Mouse (Mus musculus): Measurements from ENCODE around the gene Pim3.

Gene Pim3

GRCm38 (mm10) chr15:88881253-88882044 lies 19.5 kb downstream of the Pim3 start:
- DNase-seq (ENCODE audit: low read depth in 2 of 2, low spot score in 2 of 2): no peak

DNA sequence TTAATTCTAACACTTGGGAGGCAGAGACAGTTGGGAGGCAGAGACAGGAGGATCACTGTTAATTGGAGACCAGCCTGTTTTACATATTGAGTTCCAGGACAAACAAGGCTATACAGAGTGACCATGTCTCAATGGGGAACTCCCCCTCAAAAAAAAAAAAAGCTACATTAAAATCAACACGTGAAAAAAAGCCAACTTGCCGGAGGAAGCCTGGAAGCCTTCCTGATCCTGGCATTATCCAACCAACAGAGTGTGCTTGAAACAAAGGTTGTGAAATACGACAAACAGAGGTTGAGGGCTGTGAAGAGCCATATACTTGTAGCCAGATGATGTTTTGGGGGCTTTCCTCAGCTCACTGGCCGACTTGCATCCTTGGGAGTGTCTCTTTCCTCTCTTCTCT lies 20.9 kb downstream of the Pim3 start:
- DNase-seq (ENCODE audit: low read depth in 2 of 2, low spot score in 2 of 2): no peak

- no peak for DNase-seq (ENCODE audit: low read depth in 2 of 2, low spot score in 2 of 2)
Observed at GRCm38 (mm10) chr15:88883342-88883741, 21.4 kb downstream of the Pim3 start.

DNA sequence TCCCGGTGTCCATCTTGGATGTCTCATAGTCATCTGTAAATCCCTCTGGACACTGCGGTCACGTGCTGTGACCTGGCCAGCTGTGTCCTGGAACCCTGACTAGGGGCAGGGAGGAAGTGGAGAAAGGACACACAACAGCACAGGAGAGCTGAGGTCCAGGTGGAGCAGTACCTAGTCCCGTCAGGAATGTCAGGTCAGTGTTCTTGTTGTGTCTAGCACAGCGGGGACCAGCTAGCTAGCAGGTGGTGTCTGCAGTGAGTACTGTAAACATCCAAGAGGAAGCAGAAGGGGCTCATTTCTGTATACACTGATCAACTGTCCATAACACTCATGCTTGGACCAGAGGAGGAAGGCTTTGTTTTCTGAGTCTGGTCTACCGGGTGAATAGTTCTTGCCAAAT lies 23.4 kb downstream of the Pim3 start:
- DNase-seq (ENCODE audit: low read depth in 2 of 2, low spot score in 2 of 2): no peak

- no peak for DNase-seq (ENCODE audit: low read depth in 2 of 2, low spot score in 2 of 2)
Observed at GRCm38 (mm10) chr15:88889032-88889431, 27.0 kb downstream of the Pim3 start.

DNA sequence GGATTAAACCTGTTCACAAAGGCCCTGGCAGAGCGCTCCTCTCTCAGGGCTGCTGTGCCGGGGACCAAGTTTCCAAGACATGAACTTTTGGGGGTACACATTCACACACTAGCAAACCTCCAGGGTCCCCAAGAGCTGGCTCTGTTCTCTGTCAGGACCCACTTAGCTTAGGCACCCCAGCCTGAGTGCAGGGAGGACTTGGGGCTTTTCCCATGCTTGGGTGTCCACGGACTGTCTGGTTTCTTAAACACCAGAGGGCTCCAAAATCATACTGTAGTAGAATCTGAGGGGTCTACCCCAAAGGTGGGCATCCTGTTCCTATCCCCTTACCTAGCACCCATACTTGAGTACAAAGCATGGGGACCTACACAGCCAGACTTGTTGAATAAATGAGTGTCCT lies 28.0 kb downstream of the Pim3 start:
- no peak for DNase-seq (ENCODE audit: low read depth in 2 of 2, low spot score in 2 of 2)

DNA sequence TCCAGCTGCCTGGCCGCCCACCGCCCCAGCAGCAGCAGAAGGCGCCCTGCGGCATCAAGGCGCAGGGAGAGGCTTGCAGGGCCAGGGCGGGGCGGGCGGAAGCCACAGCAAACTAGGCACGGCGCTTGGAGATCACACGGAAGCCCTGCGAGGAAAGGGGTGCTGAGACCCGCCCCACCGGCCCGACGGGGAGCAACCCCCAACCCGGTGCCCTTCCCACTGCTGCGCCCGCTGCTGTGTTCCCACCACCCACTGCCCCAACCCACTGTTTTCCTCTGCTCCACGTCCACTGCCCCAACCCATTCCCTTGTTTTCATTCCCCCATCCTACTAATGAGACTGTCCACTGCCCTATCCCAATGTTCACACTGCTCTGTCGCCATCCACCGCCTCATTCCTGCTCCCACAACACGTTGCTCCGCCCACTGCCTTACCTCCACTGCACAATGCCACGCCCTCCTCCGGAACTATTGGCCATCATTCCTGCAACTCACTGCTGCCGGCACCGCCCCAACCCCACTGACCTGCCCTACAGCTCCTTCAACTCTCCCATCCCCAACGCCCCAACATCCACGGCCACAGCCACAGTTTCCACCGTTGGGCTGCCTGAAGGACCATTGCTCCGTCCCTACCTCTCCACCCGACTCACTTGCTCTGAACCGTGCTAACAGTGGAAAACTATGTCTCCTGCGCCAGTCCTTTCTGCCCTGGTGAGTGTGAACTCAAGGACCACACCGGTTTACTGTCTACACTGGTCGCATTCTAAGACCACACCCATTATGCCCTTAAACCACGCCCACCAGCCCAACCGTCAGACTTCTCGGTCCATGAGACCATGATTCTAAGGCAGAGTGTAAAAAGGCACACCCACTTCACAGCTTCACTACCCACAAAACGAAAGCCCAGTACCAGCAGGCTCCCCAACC lies 29.0 kb downstream of the Pim3 start:
- DNase-seq (ENCODE audit: low read depth in 2 of 2, low spot score in 2 of 2): peak in 1 of 2 experiments; percentile 50

DNA sequence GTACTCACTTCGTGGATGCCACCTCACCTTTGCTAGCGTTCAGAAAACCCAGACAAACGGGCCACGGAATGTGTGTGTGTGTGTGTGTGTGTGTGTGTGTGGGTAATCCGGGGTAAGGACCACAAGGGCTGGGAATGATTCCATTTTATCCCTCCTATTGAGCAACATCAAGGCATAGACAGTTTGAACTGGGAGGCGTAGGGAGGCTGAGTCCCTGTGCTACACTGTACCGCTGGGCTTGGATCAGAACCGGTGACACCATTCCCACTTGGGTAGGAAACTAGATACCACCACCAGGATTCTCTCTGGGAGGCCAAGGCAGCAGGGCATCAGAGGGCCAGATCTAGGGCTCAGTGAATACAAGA lies 29.7 kb downstream of the Pim3 start:
- no peak for DNase-seq (ENCODE audit: low read depth in 2 of 2, low spot score in 2 of 2)

DNA sequence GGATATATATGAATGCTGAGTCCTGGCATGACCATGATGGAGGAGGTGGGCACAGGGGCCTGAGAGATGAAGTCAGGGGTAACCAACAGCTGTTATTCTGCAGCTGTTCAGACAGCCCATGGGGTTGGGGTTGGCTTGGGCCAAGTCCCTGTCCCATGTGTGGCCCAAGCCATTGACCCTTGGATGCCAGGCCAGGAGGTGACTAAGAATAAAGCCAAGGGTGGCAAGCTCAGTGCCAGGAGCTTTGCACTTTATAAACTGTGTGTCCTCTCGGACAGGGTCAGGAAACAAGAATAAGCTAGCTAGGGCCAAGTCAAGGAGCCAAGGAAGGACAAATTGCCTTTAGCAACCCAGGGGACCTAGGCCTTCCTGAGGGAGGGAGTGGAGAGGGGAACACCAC lies 30.3 kb downstream of the Pim3 start:
- DNase-seq (ENCODE audit: low read depth in 2 of 2, low spot score in 2 of 2): no peak

DNA sequence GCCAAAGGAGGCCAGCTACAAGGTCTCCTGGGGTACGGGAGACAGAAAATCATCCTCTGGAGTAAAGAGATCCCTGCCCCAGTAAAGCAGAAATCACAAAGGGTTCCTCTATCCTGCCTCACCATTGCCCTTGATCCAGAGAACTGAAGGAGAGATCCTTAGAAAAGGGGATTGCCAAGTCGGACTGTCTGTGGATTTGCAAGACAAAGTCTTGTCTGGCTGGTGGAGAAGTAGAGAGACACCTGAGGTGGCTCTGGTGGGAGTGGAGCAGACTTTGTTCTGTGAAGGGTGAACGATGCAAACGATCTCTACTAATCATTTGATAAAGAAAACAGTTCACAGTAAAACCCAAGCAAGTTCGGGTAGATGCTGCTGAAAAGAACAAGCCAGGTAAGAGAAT lies 30.9 kb downstream of the Pim3 start:
- no peak for DNase-seq (ENCODE audit: low read depth in 2 of 2, low spot score in 2 of 2)

DNA sequence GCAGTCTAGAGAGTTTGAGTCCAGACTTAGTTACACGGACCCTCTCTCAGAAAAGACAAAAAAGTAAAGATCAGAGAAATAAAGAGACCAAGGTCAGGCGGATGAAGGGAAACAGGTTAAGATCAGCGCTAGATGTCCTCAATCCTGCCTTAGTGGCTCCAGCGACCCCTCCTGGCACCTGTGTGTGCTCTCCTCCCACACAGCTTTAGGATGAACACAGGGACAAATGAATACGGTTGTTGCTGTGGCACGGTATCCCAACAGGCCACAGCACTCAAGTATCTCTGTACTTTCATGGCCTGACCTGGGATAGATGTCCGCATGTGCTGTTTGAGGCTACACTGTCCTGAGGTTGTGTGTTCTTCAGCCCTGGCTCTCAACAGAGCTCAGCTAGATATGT lies 33.1 kb downstream of the Pim3 start:
- DNase-seq (ENCODE audit: low read depth in 2 of 2, low spot score in 2 of 2): no peak

- DNase-seq (ENCODE audit: low read depth in 2 of 2, low spot score in 2 of 2): no peak
Observed at GRCm38 (mm10) chr15:88895891-88896290, 33.9 kb downstream of the Pim3 start.

- no peak for DNase-seq (ENCODE audit: low read depth in 2 of 2, low spot score in 2 of 2)
Observed at GRCm38 (mm10) chr15:88896341-88896980, 34.5 kb downstream of the Pim3 start.

- no peak for DNase-seq (ENCODE audit: low read depth in 2 of 2, low spot score in 2 of 2)
Observed at GRCm38 (mm10) chr15:88902200-88902875, 40.4 kb downstream of the Pim3 start.

DNA sequence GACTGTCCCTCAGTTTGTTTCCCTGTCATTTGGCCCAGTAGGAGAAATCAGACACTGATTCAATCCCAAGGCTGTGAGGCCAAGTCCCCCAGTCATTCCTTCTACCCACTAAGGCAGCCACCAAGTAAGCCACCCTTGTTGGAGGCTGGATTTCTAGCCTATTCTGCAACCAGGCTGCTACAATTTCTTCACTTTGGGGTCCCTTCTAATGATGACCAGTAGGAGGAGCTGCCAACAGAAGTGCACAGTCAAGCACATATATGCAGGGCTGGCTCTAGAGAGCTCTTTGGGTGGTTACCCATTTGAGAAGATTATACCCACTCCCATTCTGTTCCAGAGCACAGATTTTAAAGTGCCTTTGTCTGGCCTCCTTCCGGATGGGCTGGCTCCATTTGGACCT lies 41.1 kb downstream of the Pim3 start:
- DNase-seq (ENCODE audit: low read depth in 2 of 2, low spot score in 2 of 2): no peak

GRCm38 (mm10) chr15:88904056-88904811 lies 42.2 kb downstream of the Pim3 start:
- no peak for DNase-seq (ENCODE audit: low read depth in 2 of 2, low spot score in 2 of 2)

DNA sequence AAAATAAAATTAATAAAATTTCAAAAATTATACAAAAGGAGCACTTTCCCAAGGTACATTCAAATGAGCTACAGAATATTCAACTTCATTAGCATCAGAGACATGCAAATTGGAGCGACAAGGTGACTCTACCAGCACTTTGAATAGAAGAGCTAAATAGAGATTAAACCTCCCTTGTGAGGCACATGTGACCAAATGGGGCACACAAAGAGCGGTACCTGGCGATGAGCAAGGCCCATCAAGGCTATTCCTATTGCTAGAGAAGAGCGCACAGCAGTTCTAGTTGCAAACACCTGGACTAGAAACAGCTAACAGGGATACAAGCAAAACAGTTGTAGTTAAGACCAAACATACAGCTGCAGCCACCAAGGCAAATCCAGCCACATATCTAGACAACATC lies 44.4 kb downstream of the Pim3 start:
- no peak for DNase-seq (ENCODE audit: low read depth in 2 of 2, low spot score in 2 of 2)

GRCm38 (mm10) chr15:88915046-88915445 lies 53.1 kb downstream of the Pim3 start:
- DNase-seq (ENCODE audit: low read depth in 2 of 2, low spot score in 2 of 2): no peak

Measured in CD8-positive naive resting alpha-beta T cell, adult 2 months (primary cell).